Mouse (Mus musculus): Measurements from ENCODE around the gene Olfr473.
"Not testable (repeated sequence)": the region's sequence is repeated elsewhere in the genome, so short reads cannot be mapped to it uniquely, and the experiment has no call there.

Gene Olfr473

DNA sequence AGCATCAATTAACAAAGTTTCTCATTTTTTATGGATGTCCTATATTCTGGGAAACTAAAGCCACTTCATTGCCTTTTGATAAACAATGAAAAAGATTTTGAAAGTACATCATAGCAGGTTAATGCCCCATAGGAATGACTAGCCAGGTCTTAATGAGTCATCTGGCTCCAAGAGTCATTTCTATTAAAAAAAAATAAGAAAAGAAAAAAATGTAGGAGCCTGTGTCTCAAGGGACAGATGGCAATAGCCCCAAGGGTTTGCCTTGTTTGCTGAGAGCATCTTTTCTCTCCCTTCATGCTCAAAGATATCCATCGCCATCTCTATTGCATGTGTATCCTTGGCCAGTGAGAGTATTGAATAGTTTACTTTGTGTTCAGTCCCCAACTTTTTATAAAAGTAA lies at the start of gene Olfr473:
Gene Olfr473 (plus strand): TSS at position 301 of the 400 bp plus-strand sequence.
- DNase-seq (ENCODE audit: low spot score in 2 of 2) = no peak

DNA sequence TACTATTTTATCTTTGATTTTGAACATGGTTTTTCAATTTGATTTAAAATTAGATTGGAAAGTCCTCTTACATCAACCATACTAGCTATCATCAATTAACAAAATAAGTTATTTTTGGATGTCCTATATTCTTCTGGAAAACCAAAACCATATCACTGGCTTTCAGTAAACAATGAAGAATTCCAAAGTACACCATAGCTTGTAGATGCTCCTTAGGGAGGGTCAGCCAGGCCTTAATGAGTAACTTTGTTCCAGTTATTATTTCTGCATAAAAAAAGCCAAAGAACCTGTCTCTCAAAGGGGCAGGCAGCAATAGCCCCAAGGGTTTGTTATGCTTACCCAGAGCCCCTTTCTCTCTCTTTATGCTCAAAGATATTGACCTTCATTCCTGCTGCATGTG lies 32.6 kb upstream of the Olfr473 start, which contains the start of gene Olfr472:
Gene Olfr472 (plus strand): TSS at position 301 of the 400 bp plus-strand sequence.
- no peak for DNase-seq (ENCODE audit: low spot score in 2 of 2)

DNA sequence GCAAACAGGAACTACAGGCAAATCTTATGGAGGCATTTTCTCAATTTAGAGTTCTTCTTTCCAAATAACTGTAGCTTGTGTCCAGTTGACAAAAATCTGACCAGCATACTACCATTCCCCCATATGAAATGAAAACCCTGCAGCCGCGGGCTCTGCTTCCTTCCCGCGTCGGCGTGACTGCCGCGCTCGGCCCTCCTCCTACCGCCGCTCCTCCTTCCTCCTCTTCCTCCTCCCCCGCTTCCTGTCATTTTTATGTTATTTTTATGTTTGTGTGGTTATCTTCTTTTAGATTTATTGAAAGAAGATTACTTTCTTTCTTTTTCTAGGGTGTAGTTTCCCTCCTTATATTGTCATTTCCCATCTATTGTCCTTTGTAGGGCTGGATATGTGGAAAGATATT lies 22.3 kb downstream of the Olfr473 start:
- not testable (repeated sequence) for DNase-seq (ENCODE audit: low spot score in 2 of 2)

DNA sequence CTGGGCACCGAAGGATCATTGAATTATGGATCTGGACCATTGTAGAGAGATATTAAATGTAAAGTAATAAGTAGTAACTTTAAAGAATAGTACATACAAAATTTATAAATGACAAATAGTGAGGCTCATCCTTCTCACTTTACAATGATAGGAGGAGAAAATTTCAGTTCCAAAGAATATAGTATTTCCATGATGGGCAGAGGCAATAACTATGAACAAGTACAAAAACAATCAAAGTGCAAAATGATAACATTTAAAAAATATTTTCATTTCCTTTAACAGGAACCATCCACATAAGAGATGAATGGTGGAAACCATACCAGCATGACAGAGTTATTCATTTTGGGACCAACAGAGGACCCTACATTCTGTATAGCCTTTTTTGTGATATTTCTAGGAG lies 24.1 kb downstream of the Olfr473 start, which contains the start of gene Olfr474:
Gene Olfr474 (plus strand): TSS at position 301 of the 400 bp plus-strand sequence.
- no peak for DNase-seq (ENCODE audit: low spot score in 2 of 2)

DNA sequence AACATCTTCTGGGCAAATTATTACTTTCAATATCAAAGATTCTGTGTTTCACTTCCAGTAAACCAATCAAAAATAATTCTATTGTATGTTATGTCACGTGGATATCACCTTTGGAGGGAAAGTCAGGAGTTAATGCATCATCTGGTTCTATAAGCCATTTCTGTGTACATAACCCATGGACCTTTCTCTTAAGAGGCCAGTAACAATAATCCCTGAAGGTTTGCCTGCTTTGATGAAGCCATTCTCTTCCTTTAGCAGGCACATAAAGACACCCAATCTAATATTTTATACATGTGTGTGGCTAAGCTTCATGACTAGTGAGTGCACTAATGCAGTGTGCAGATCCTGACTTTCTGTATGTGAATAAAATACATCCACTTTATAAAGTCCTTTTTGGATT lies 34.3 kb downstream of the Olfr473 start, which contains the start of gene Olfr476:
Gene Olfr476 (plus strand): TSS at position 301 of the 400 bp plus-strand sequence.
- DNase-seq (ENCODE audit: low spot score in 2 of 2) = no peak
